Mouse (Mus musculus) MEL (cell line): ENCODE data around the gene Lix1.

Source experiments
- CHD1 ChIP-seq: IDR thresholded peaks from 2 replicates; pipeline ENCODE4 v1.6.1; 2012; ENCODE audit warnings: low read depth, mild to moderate bottlenecking, inconsistent platforms, low read length, improper control_type of control experiment
- CTCF ChIP-seq, 3 experiments: IDR thresholded peaks in 2 of 3; conservative IDR thresholded peaks in 1 of 3; 2 replicates each; pipeline ENCODE4 v1.5.1; 2011 to 2012; ENCODE audit warnings: low read length in 3 of 3, low read depth in 2 of 3, mild to moderate bottlenecking in 2 of 3, improper control_type of control experiment in 1 of 3, inconsistent platforms in 1 of 3, mixed read lengths in 1 of 3, moderate library complexity in 1 of 3; ENCODE audit not compliant: control insufficient read depth in 1 of 3, insufficient read depth in 1 of 3, poor library complexity in 1 of 3, severe bottlenecking in 1 of 3

DNA sequence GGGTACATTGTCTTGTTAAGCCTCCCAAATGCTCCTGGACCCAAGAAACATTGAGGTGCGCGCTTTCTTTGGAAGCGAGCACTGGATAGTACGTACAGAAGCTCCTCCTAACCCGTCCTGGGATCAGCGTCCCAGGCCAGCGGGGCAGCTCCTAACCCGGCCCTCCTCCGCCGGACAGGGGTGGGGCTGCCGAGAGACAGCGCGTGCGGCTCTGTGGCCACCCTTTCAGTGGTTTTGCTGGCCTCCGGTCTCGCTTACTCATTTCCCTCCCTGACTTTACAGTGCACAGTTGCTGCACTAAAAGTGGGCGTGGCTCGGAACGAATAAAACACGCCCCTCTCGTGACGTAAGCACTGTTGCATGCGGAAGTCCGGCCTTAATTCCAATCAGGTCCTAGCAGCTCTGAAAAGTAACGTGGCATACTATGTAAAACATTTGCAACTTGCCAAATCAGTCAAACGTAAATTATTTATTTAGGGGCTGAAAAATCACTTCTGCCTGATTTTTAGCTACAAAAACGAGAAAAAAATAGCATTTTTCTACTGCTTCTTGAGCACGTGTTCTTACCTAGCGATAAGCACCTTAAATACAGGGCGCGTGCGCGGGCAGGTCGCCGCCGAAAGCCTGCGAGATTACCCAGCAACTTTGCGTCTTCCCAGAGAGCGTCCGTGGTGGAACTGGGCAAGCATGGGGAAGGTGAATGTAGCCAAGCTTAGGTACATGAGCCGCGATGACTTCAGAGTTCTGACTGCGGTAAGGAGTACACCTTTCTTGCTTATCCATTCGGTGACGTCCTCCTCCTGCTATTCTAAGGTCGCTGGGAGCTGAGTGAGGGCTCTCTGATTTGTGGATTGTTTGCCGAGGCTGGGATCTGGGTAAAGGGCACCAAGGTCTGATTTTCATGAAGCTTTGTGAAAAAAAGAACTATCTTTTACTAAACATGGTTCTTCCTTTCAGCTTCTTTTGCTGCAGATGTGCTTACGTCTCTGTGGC is 28.3 kb upstream of the Lix1 start, which contains the start of gene Riok2:
- no peak for TF ChIP-seq CTCF (IDR thresholded peaks at IDR 0.05 in 2 of 3, conservative IDR thresholded peaks at IDR 0.05 in 1 of 3; ENCODE audit: control insufficient read depth in 1 of 3, insufficient read depth in 1 of 3, low read depth in 2 of 3, low read length in 3 of 3, poor library complexity in 1 of 3, severe bottlenecking in 1 of 3)
- TF ChIP-seq CHD1 = no peak
